Mouse (Mus musculus): ENCODE data around the gene Tbx15. TPM values are rescaled to one million over a fixed set of nuclear protein-coding genes. Genes with fewer than 3 reads are reported as not detected.

Gene Tbx15
- 0.14 and 0.22 TPM in 2 replicates for polyA plus RNA-seq (2015; fragmentation: Nextera tagmentation; extraction: Ambion mirVana)

- no peak for ATAC-seq (ENCODE audit: insufficient read depth)
- no peak within 1 kb of the TSS for H3K27ac ChIP-seq (replicated peaks)
- WGBS (ENCODE audit: insufficient replicate concordance): 2% methylated on average over 19 of the region's 20 CpGs
- peak within 1 kb of the TSS; percentile 29; the same call in 1 of the 2 replicates for H3K4me2 ChIP-seq
- H3K4me1 ChIP-seq (replicated peaks): peaks cover 4% of the 10 kb centered on the region; the same call in 1 of the 2 replicates
- H3K36me3 ChIP-seq (replicated peaks): no peaks in the 10 kb centered on the region
- H3K27me3 ChIP-seq: peaks cover 98% of the 10 kb centered on the region
- H3K9ac ChIP-seq: no peak within 1 kb of the TSS
- no peak within 1 kb of the TSS for H3K4me3 ChIP-seq (replicated peaks)
- H3K9me3 ChIP-seq (replicated peaks): no peaks in the 10 kb centered on the region
Measured at GRCm38 (mm10) chr3:99240213-99240720, at the start of gene Tbx15. TSS of gene Tbx15 (plus strand) at chr3:99240381.

GRCm38 (mm10) chr3:99193576-99193975, 46.6 kb upstream of the Tbx15 start:
- no peak overlapping the region for H3K4me2 ChIP-seq
- no peaks in the 10 kb centered on the region for H3K27me3 ChIP-seq
- H3K36me3 ChIP-seq (replicated peaks): no peaks in the 10 kb centered on the region
- H3K4me1 ChIP-seq (replicated peaks): no peaks in the 10 kb centered on the region
- no peak overlapping the region for H3K4me3 ChIP-seq (replicated peaks)
- no peaks in the 10 kb centered on the region for H3K9me3 ChIP-seq (replicated peaks)
- no peak overlapping the region for H3K9ac ChIP-seq
- no peak overlapping the region for H3K27ac ChIP-seq (replicated peaks)
- WGBS (ENCODE audit: insufficient replicate concordance): 54% methylated on average over 4 of the region's 4 CpGs
- ATAC-seq (ENCODE audit: insufficient read depth): no peak

- Histone ChIP-seq H3K27ac (replicated peaks) (no peak overlapping the region), H3K9me3 (replicated peaks) (no peaks in the 10 kb centered on the region), H3K4me2 (no peak overlapping the region), H3K9ac (no peak overlapping the region), H3K4me1 (replicated peaks) (no peaks in the 10 kb centered on the region), H3K36me3 (replicated peaks) (no peaks in the 10 kb centered on the region), H3K4me3 (replicated peaks) (no peak overlapping the region), H3K27me3 (no peaks in the 10 kb centered on the region)
- no peak for ATAC-seq (ENCODE audit: insufficient read depth)
Measured at GRCm38 (mm10) chr3:99203331-99203730, 36.9 kb upstream of the Tbx15 start.

GRCm38 (mm10) chr3:99208416-99208815, 31.8 kb upstream of the Tbx15 start:
- no peaks in the 10 kb centered on the region for H3K4me1 ChIP-seq (replicated peaks)
- H3K36me3 ChIP-seq (replicated peaks): no peaks in the 10 kb centered on the region
- H3K27me3 ChIP-seq: no peaks in the 10 kb centered on the region
- H3K9me3 ChIP-seq (replicated peaks): no peaks in the 10 kb centered on the region
- no peak overlapping the region for H3K4me2 ChIP-seq
- no peak for ATAC-seq (ENCODE audit: insufficient read depth)
- H3K4me3 ChIP-seq (replicated peaks): no peak overlapping the region
- no peak overlapping the region for H3K27ac ChIP-seq (replicated peaks)
- WGBS (ENCODE audit: insufficient replicate concordance): 24% methylated on average over 1 of the region's 1 CpGs
- H3K9ac ChIP-seq: no peak overlapping the region

GRCm38 (mm10) chr3:99211105-99211698, 29.0 kb upstream of the Tbx15 start:
- Histone ChIP-seq H3K27ac (replicated peaks) (no peak overlapping the region), H3K36me3 (replicated peaks) (no peaks in the 10 kb centered on the region), H3K4me3 (replicated peaks) (no peak overlapping the region), H3K4me2 (no peak overlapping the region), H3K9me3 (replicated peaks) (no peaks in the 10 kb centered on the region), H3K9ac (no peak overlapping the region), H3K27me3 (no peaks in the 10 kb centered on the region), H3K4me1 (replicated peaks) (no peaks in the 10 kb centered on the region)
- 62% methylated on average over 14 of the region's 14 CpGs for WGBS (ENCODE audit: insufficient replicate concordance)
- no peak for ATAC-seq (ENCODE audit: insufficient read depth)

GRCm38 (mm10) chr3:99227807-99228206, 12.4 kb upstream of the Tbx15 start:
- Histone ChIP-seq H3K36me3 (replicated peaks) (no peaks in the 10 kb centered on the region), H3K9ac (no peak overlapping the region), H3K27ac (replicated peaks) (no peak overlapping the region), H3K27me3 (peaks cover 3% of the 10 kb centered on the region), H3K9me3 (replicated peaks) (no peaks in the 10 kb centered on the region), H3K4me1 (replicated peaks) (no peaks in the 10 kb centered on the region), H3K4me2 (no peak overlapping the region), H3K4me3 (replicated peaks) (no peak overlapping the region)
- 62% methylated on average over 2 of the region's 2 CpGs for WGBS (ENCODE audit: insufficient replicate concordance)
- ATAC-seq (ENCODE audit: insufficient read depth): no peak

DNA sequence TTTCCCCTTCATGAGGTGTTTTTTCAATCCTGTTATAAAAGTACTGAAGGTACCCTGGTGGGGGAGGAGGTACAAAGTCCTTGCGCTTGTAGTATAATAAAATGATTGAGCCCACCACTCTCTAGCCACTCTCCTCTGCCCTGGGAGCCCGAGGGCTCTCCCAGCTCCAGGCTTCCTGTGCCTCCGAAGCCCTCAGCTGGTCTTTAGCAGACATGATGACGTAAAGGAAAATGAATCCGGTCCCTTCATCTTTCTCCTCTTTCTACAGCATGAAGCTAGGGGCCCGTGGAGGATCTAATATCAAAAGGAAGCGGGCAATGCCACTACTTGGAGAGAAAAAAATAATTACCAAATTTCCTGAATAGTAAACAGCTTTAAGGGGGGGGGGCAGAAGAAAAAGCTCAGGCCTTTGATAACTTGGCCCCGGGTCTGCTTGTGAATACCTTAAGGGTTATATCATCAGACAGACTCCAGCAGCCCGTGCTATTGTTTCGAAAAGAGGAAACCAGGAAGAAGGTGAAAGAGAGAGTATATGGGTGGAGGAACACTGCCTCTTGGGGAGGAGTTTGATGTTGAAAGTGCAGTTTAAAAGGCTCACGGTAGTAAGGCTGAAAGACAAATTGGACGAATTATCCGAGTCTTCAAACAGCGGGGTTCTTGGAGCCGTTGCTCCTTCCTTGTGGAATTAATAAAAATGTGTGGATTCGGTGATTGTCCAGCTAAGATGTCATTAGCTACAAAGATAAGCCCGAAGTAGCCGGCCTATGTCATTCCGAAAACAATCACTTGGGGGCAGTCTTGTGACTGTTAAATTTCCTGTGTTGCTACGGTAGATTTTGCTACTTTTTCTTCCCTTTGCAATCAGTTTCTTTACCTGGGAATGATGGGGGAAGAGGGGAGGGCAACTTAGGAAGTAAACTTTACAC, 6.5 kb upstream of the Tbx15 start:
- 5% methylated on average over 20 of the region's 20 CpGs for WGBS (ENCODE audit: insufficient replicate concordance)
- ATAC-seq (ENCODE audit: insufficient read depth): no peak
- H3K4me3 ChIP-seq (replicated peaks): 0 out of 2 replicates have a peak overlapping the region, but pooled peaks have one; percentile 7

GRCm38 (mm10) chr3:99234319-99234869, 5.8 kb upstream of the Tbx15 start:
- H3K9me3 ChIP-seq (replicated peaks): no peaks in the 10 kb centered on the region
- H3K27ac ChIP-seq (replicated peaks): no peak overlapping the region
- H3K9ac ChIP-seq: no peak overlapping the region
- peak overlapping the region; percentile 18; the same call in 1 of the 2 replicates for H3K4me2 ChIP-seq
- WGBS (ENCODE audit: insufficient replicate concordance): 6% methylated on average over 17 of the region's 17 CpGs
- H3K36me3 ChIP-seq (replicated peaks): no peaks in the 10 kb centered on the region
- H3K27me3 ChIP-seq: peaks cover 67% of the 10 kb centered on the region
- H3K4me1 ChIP-seq (replicated peaks): no peaks in the 10 kb centered on the region
- ATAC-seq (ENCODE audit: insufficient read depth): no peak
- H3K4me3 ChIP-seq (replicated peaks): 0 out of 2 replicates have a peak overlapping the region, but pooled peaks have one; percentile 7

More for the DNA sequence above, 6.5 kb upstream of the Tbx15 start:
- peaks cover 59% of the 10 kb centered on the region for H3K27me3 ChIP-seq
- no peaks in the 10 kb centered on the region for H3K36me3 ChIP-seq (replicated peaks)
- H3K4me2 ChIP-seq: peak overlapping the region; percentile 18
- no peak overlapping the region for H3K27ac ChIP-seq (replicated peaks)
- no peaks in the 10 kb centered on the region for H3K4me1 ChIP-seq (replicated peaks)
- H3K9me3 ChIP-seq (replicated peaks): no peaks in the 10 kb centered on the region
- H3K9ac ChIP-seq: no peak overlapping the region

- no peak overlapping the region for H3K4me3 ChIP-seq (replicated peaks)
- 4% methylated on average over 23 of the region's 23 CpGs for WGBS (ENCODE audit: insufficient replicate concordance)
- H3K9ac ChIP-seq: no peak overlapping the region
- no peaks in the 10 kb centered on the region for H3K36me3 ChIP-seq (replicated peaks)
- H3K27me3 ChIP-seq: peaks cover 75% of the 10 kb centered on the region
- H3K4me2 ChIP-seq: no peak overlapping the region
- H3K4me1 ChIP-seq (replicated peaks): no peaks in the 10 kb centered on the region
- H3K27ac ChIP-seq (replicated peaks): no peak overlapping the region
- no peaks in the 10 kb centered on the region for H3K9me3 ChIP-seq (replicated peaks)
- no peak for ATAC-seq (ENCODE audit: insufficient read depth)
Measured at GRCm38 (mm10) chr3:99235116-99235803, 4.9 kb upstream of the Tbx15 start.

DNA sequence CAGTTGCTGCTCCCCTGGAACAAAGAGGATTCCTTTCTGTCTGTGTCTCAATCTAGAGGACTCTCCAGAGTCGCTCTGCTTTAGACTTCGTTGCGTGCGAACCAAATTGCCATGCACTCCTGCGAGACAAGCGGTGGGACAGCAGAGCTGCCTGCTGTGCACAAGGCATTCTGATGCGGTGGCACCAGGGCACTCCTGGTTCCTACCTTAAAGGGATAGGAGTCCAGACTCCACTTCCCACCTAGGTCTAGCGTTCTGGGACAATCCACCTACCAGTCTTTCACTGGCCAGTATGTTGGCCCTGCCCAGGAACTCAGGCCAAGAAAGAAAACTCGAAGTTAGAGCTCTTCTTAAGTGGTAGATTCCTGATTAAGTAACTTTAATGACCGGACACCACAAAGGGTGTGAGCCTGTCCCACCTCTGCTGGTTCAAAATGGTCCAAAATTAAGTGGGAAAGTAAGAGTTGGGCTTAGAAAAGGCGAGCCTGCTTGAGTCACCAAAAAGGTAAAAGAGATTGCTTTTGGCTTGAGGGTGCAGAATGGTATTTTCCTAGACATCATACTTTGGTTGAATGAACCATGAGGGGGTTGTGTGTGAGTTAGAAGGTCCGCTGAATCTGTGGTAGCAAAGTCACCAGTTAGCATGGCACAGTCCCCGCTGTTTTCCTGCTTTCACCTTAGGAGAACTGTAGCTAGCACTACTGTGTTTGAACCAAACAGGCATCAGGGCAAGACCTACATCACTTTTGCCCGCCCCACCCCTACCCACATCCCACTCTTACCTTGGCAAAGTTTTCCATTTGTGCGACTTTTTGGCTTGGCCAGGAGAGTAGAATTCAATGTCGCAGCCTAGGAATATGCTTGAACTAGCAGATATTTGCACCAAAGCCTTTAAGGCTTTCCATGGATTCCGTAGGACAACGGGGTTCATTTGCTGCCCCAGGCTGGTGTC, 4.1 kb upstream of the Tbx15 start:
- no peak for ATAC-seq (ENCODE audit: insufficient read depth)
- Histone ChIP-seq H3K4me3 (replicated peaks) (no peak overlapping the region), H3K9me3 (replicated peaks) (no peaks in the 10 kb centered on the region), H3K4me1 (replicated peaks) (peaks cover 4% of the 10 kb centered on the region; the same call in 1 of the 2 replicates), H3K36me3 (replicated peaks) (no peaks in the 10 kb centered on the region), H3K27ac (replicated peaks) (no peak overlapping the region), H3K9ac (no peak overlapping the region), H3K27me3 (peaks cover 84% of the 10 kb centered on the region), H3K4me2 (no peak overlapping the region)
- WGBS (ENCODE audit: insufficient replicate concordance): 4% methylated on average over 18 of the region's 18 CpGs
